Mouse (Mus musculus) lung, postnatal 0 days (tissue): ENCODE measurements around the gene Lsg1.

Experiments used
- CTCF ChIP-seq: IDR thresholded peaks from 2 replicates; pipeline ENCODE4 v1.5.1; 2016; ENCODE audit warnings: antibody characterized with exemption, mild to moderate bottlenecking
- EP300 ChIP-seq: IDR thresholded peaks from 2 replicates; pipeline ENCODE4 v1.6.1; 2016; ENCODE audit warnings: antibody characterized with exemption, mild to moderate bottlenecking, control low read depth

- no peak for TF ChIP-seq CTCF
- TF ChIP-seq EP300 = no peak
These were observed 16.0 kb downstream of the Lsg1 start for GRCm38 (mm10) chr16:30571378-30571777.
